Mouse (Mus musculus): ENCODE data around the gene Vps26b.

GRCm38 (mm10) chr9:26998669-26999460, 31.0 kb downstream of the Vps26b start:
- no peak for TF ChIP-seq CTCF (IDR thresholded peaks at IDR 0.05; ENCODE audit: low read depth, low read length)
- no peak for TF ChIP-seq POLR2A (IDR thresholded peaks at IDR 0.05; ENCODE audit: insufficient read depth, low read length)
